Mouse (Mus musculus) stomach, embryonic 16.5 days (tissue): Measurements from ENCODE around the gene Vmn2r3. TPM values are rescaled to one million over a fixed set of nuclear protein-coding genes. Genes with fewer than 3 reads are reported as not detected.
"Not testable (repeated sequence)": the region's sequence is repeated elsewhere in the genome, so short reads cannot be mapped to it uniquely, and the experiment has no call there.

Experiments used
- ATAC-seq: fragments of 200-750 bp; cut with Nextera tagmentation; 2 replicates; pipeline ENCODE4 v1.8.0; 2017; ENCODE audit warnings: moderate number of reproducible peaks, moderate TSS enrichment; ENCODE audit not compliant: insufficient read depth, low FRiP score
- H3K27ac ChIP-seq: fragments of 300-500 bp; sonication (generic); 2 replicates; pipeline ENCODE4 v1.5.1; 2014; ENCODE audit warnings: low read length
- H3K27me3 ChIP-seq: fragments of 300-500 bp; sonication (generic); 2 replicates; pipeline ENCODE4 v1.6.1; 2014; ENCODE audit warnings: low read length, control low read depth, mixed read lengths; ENCODE audit not compliant: control insufficient read depth, insufficient read depth
- H3K36me3 ChIP-seq: fragments of 300-500 bp; sonication (generic); 2 replicates; pipeline ENCODE4 v1.6.1; 2014; ENCODE audit warnings: low read length; ENCODE audit not compliant: control insufficient read depth, insufficient read depth
- H3K4me1 ChIP-seq: fragments of 300-500 bp; sonication (generic); 2 replicates; pipeline ENCODE4 v1.6.1; 2014; ENCODE audit warnings: low read length, control low read depth, mixed read lengths; ENCODE audit not compliant: control insufficient read depth, insufficient read depth
- H3K4me2 ChIP-seq: fragments of 300-500 bp; sonication (generic); 2 replicates; pipeline ENCODE4 v1.6.1; 2014; ENCODE audit warnings: low read depth, low read length, mixed read lengths
- H3K4me3 ChIP-seq: fragments of 300-500 bp; sonication (generic); replicated peaks from 2 replicates; pipeline ENCODE4 v1.5.1; 2014; ENCODE audit warnings: mild to moderate bottlenecking, low read length
- H3K9ac ChIP-seq: fragments of 300-500 bp; sonication (generic); 2 replicates; pipeline ENCODE4 v1.6.1; 2014; ENCODE audit warnings: low read length
- H3K9me3 ChIP-seq: fragments of 300-500 bp; sonication (generic); replicated peaks from 2 replicates; pipeline ENCODE4 v1.6.1; 2016; ENCODE audit warnings: low read length, control low read depth; ENCODE audit not compliant: control insufficient read depth
- WGBS: fragments of 180-500 bp; shearing (Covaris S2); extraction: QIAGEN DNeasy Blood & Tissue Kit; methylation state at CpG from one replicate; pipeline ENCODE4 v1.1.7; 2014; 5-methylcytosine and 5-hydroxymethylcytosine counted together
- polyA plus RNA-seq: library from polyadenylated mRNA; unstranded; fragments of >200 nt; fragmentation: Nextera tagmentation; extraction: Ambion mirVana; gene quantifications from 2 replicates; pipeline ENCODE4 v1.2.1, GENCODE M21; 2015

Vmn2r3 gene
- polyA plus RNA-seq, 1 experiment from 2014 or later = not detected

DNA sequence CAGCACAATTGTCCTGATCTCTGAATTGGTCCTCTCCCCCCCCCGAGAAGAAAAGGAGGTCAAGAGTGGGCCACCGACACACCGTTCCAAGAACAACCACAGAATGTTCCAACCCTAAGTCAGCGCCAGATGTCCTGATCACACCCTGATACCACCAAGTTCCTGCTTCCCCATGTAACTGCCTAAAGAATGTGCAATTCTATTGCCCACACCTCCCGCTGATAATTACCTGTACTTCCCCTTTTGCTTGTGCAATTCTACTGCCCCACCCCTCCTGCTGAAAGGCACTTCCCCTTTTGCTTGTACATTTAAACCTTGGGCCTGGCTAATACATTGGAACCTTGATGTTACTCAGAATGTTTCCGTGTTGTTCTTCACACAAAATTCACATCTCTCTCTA lies 54.0 kb downstream of the Vmn2r3 start:
- ATAC-seq, H3K27ac ChIP-seq, H3K4me3 ChIP-seq, H3K27me3 ChIP-seq, H3K4me1 ChIP-seq, H3K9ac ChIP-seq, H3K36me3 ChIP-seq, H3K4me2 ChIP-seq, H3K9me3 ChIP-seq: not testable (repeated sequence)
- WGBS = 81% methylated on average over 6 of the region's 6 CpGs

DNA sequence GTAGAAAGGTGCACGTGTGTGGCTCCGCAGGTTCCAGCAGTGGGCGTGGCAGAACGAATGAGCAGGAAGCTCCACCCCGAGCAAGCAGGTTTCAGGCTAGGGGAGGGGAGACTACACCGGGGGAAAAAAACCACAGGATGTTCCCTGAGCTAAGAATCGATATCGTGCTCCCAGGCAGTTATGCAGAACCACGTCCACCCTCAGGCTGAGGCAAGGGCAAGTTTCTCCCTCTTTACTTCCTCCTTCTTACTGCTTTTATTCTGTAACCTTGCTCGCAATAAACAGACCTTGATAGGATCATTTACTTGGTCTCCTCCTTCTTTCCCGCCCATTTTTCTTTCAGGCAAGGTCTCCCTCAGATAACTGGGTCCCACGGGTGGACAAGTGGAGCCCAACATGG lies 55.9 kb downstream of the Vmn2r3 start:
- H3K36me3 ChIP-seq, H3K27me3 ChIP-seq, H3K4me1 ChIP-seq, H3K4me2 ChIP-seq, H3K9ac ChIP-seq, H3K9me3 ChIP-seq, ATAC-seq, H3K4me3 ChIP-seq, H3K27ac ChIP-seq: not testable (repeated sequence)
- 76% methylated on average over 9 of the region's 12 CpGs for WGBS

- Histone ChIP-seq H3K9me3 (no peaks in the 10 kb centered on the region), H3K27ac (no peak overlapping the region), H3K4me2 (no peak overlapping the region), H3K4me3 (no peak overlapping the region), H3K27me3 (no peaks in the 10 kb centered on the region), H3K9ac (no peak overlapping the region), H3K4me1 (no peaks in the 10 kb centered on the region), H3K36me3 (no peaks in the 10 kb centered on the region)
- WGBS = 51% methylated on average over 2 of the region's 2 CpGs
- ATAC-seq = no peak
Measured at GRCm38 (mm10) chr3:64227243-64227642, 62.3 kb downstream of the Vmn2r3 start.

Other genes with a start within 250 kb of the Vmn2r3 start
- gene Vmn2r1, start 208.2 kb downstream of the Vmn2r3 start, polyA plus RNA-seq = 0.02 and 0.06 TPM in 2 replicates
- gene Vmn2r2, start 147.8 kb downstream of the Vmn2r3 start, polyA plus RNA-seq = not detected in 2 replicates
- gene Vmn2r4, start 125.7 kb upstream of the Vmn2r3 start, polyA plus RNA-seq = not detected in 2 replicates
- not detected in 2 replicates for gene Vmn2r5, start 220.1 kb upstream of the Vmn2r3 start, polyA plus RNA-seq